Mouse (Mus musculus) hindbrain, embryonic 12.5 days (tissue): ENCODE data around the gene Ldb1. TPM values are rescaled to one million over a fixed set of nuclear protein-coding genes. Genes with fewer than 3 reads are reported as not detected.
"Not testable (repeated sequence)": the region's sequence is repeated elsewhere in the genome, so short reads cannot be mapped to it uniquely, and the experiment has no call there.

ENCODE experiments used
- ATAC-seq: fragments of 200-750 bp; cut with Nextera tagmentation; 2 replicates; pipeline ENCODE4 v1.8.0; 2017; ENCODE audit warnings: moderate TSS enrichment; ENCODE audit not compliant: low FRiP score
- H3K27ac ChIP-seq: fragments of 300-500 bp; sonication (generic); 2 replicates; pipeline ENCODE4 v1.5.1; 2016; ENCODE audit warnings: mild to moderate bottlenecking
- H3K27me3 ChIP-seq: fragments of 300-500 bp; sonication (generic); 2 replicates; pipeline ENCODE4 v1.6.1; 2016; ENCODE audit warnings: mild to moderate bottlenecking
- H3K36me3 ChIP-seq: fragments of 300-500 bp; sonication (generic); 2 replicates; pipeline ENCODE4 v1.6.1; 2016; ENCODE audit warnings: mild to moderate bottlenecking
- H3K4me1 ChIP-seq: fragments of 300-500 bp; sonication (generic); 2 replicates; pipeline ENCODE4 v1.6.1; 2016
- H3K4me2 ChIP-seq: fragments of 300-500 bp; sonication (generic); replicated peaks from 2 replicates; pipeline ENCODE4 v1.6.1; 2016; ENCODE audit warnings: mild to moderate bottlenecking
- H3K4me3 ChIP-seq: fragments of 300-500 bp; sonication (generic); 2 replicates; pipeline ENCODE4 v1.5.1; 2016; ENCODE audit warnings: mild to moderate bottlenecking
- H3K9ac ChIP-seq: fragments of 300-500 bp; sonication (generic); 2 replicates; pipeline ENCODE4 v1.6.1; 2016; ENCODE audit warnings: mild to moderate bottlenecking, moderate library complexity
- H3K9me3 ChIP-seq: fragments of 300-500 bp; sonication (generic); replicated peaks from 2 replicates; pipeline ENCODE4 v1.6.1; 2016; ENCODE audit warnings: mild to moderate bottlenecking
- WGBS: fragments of 180-500 bp; shearing (Covaris S2); methylation state at CpG from one replicate; pipeline ENCODE4 v1.1.7; 2016; 5-methylcytosine and 5-hydroxymethylcytosine counted together
- polyA plus RNA-seq: library from polyadenylated mRNA; unstranded; fragments of >200 nt; fragmentation: Nextera tagmentation; extraction: Ambion mirVana; gene quantifications from 2 replicates; pipeline ENCODE4 v1.2.1, GENCODE M21; 2016

The Ldb1 gene
- polyA plus RNA-seq, 1 experiment from 2014 or later = 138 TPM

DNA sequence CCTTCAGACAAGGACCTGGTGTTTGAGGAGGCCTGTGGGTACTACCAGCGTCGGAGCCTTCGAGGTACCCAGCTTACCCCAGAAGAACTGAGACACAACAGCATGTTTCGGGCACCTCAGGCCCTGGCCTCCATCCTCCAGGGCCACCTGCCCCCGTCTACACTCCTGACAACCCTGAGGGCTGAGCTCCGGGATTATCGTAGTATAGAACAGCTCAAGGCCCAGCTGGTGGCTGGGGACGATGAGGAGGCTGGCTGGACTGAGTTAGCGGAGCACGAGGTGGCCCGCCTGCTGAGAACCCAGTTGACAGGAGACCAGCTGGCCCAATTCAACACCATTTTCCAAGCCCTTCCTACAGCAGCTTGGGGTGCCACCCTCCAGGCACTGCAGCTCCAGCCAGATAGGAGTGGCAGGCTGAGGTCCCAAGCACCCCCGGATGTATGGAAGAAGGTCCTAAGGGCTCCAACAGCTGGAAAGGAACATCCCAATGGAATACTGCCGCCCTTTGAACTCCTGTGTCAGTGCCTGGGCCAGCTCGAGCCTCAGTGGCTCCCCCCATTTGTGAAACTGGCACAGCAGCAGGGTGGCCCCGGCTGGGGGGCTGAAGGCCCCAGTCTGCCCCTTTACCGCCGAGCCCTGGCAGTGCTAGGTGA, 40.1 kb downstream of the Ldb1 start:
- peaks cover 21% of the 10 kb centered on the region for H3K27me3 ChIP-seq
- H3K4me2 ChIP-seq = no peak overlapping the region
- no peak overlapping the region for H3K4me3 ChIP-seq
- no peak overlapping the region for H3K27ac ChIP-seq
- 65% methylated on average over 17 of the region's 17 CpGs for WGBS
- no peak for ATAC-seq
- peaks cover 19% of the 10 kb centered on the region for H3K4me1 ChIP-seq
- no peaks in the 10 kb centered on the region for H3K9me3 ChIP-seq
- H3K9ac ChIP-seq = no peak overlapping the region
- no peaks in the 10 kb centered on the region for H3K36me3 ChIP-seq

- no peak within 1 kb of the TSS for H3K27ac ChIP-seq
- peaks cover 21% of the 10 kb centered on the region for H3K27me3 ChIP-seq
- H3K4me1 ChIP-seq = peaks cover 19% of the 10 kb centered on the region
- no peaks in the 10 kb centered on the region for H3K9me3 ChIP-seq
- peak within 1 kb of the TSS; percentile 75 for H3K9ac ChIP-seq
- H3K4me2 ChIP-seq = peak within 1 kb of the TSS; percentile 99
- H3K36me3 ChIP-seq = no peaks in the 10 kb centered on the region
- H3K4me3 ChIP-seq = peak within 1 kb of the TSS; percentile 54
- 2% methylated on average over 70 of the region's 70 CpGs for WGBS
- peak; percentile 63 for ATAC-seq
These were observed 41.4 kb downstream of the Ldb1 start, which contains the start of gene Hps6 for GRCm38 (mm10) chr19:46003371-46004226. TSS of gene Hps6 (plus strand) at chr19:46003508.

DNA sequence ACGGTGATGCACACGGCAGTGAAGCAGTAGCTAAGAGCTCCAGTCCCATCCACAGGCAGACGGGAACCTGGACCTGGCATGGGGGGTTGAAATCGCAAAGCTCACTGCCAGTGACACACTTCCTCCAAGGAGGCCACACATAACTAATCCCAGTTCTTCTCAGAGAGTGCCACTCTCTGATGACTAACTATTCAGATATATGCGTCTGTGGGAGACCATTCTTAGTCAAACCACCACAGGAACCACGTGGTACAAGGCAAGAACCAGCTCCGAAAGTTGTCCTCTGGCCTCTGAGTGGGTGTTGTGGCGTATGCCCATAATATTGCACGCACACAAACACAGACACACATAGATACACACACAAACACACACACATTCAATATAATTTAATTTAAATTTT, 42.7 kb downstream of the Ldb1 start:
- Histone ChIP-seq H3K4me1 (peaks cover 23% of the 10 kb centered on the region), H3K27ac (no peak overlapping the region), H3K27me3 (peaks cover 21% of the 10 kb centered on the region), H3K9ac (no peak overlapping the region), H3K4me3 (no peak overlapping the region), H3K4me2 (no peak overlapping the region), H3K9me3 (no peaks in the 10 kb centered on the region), H3K36me3 (no peaks in the 10 kb centered on the region)
- ATAC-seq = no peak
- 85% methylated on average over 9 of the region's 9 CpGs for WGBS

GRCm38 (mm10) chr19:45999378-45999777, 45.6 kb downstream of the Ldb1 start:
- Histone ChIP-seq H3K36me3 (peaks cover 4% of the 10 kb centered on the region; the same call in 1 of the 2 replicates), H3K9me3 (peaks cover 6% of the 10 kb centered on the region; the same call in 1 of the 2 replicates), H3K4me1 (peaks cover 18% of the 10 kb centered on the region), H3K27me3 (peaks cover 18% of the 10 kb centered on the region), H3K4me3 (no peak overlapping the region), H3K9ac (no peak overlapping the region), H3K4me2 (no peak overlapping the region), H3K27ac (no peak overlapping the region)
- no peak for ATAC-seq
- WGBS = 65% methylated on average over 1 of the region's 1 CpGs

GRCm38 (mm10) chr19:45998694-45999217, 46.3 kb downstream of the Ldb1 start:
- Histone ChIP-seq H3K4me2 (peak overlapping the region; percentile 73), H3K36me3 (peaks cover 4% of the 10 kb centered on the region; the same call in 1 of the 2 replicates), H3K4me1 (peaks cover 12% of the 10 kb centered on the region), H3K27me3 (peaks cover 12% of the 10 kb centered on the region), H3K9me3 (peaks cover 11% of the 10 kb centered on the region; the same call in 1 of the 2 replicates), H3K9ac (no peak overlapping the region; the same call in 1 of the 2 replicates), H3K27ac (peak overlapping the region; percentile 96; the same call in 1 of the 2 replicates), H3K4me3 (peak overlapping the region; percentile 88)
- WGBS = 15% methylated on average over 8 of the region's 8 CpGs
- no peak; the same call in 1 of the 2 replicates for ATAC-seq

GRCm38 (mm10) chr19:45997785-45998693, 47.0 kb downstream of the Ldb1 start, which contains the start of gene Armh3:
TSS of gene Armh3 (minus strand) at chr19:45998488.
- H3K27ac ChIP-seq = peak within 1 kb of the TSS; percentile 96
- peak within 1 kb of the TSS; percentile 73 for H3K4me2 ChIP-seq
- peaks cover 6% of the 10 kb centered on the region for H3K27me3 ChIP-seq
- WGBS = 2% methylated on average over 67 of the region's 76 CpGs
- ATAC-seq = peak; percentile 94
- H3K4me3 ChIP-seq = peak within 1 kb of the TSS; percentile 88
- H3K4me1 ChIP-seq = peaks cover 5% of the 10 kb centered on the region
- H3K9me3 ChIP-seq = peaks cover 11% of the 10 kb centered on the region; the same call in 1 of the 2 replicates
- peak within 1 kb of the TSS; percentile 80 for H3K9ac ChIP-seq
- peaks cover 4% of the 10 kb centered on the region; the same call in 1 of the 2 replicates for H3K36me3 ChIP-seq

DNA sequence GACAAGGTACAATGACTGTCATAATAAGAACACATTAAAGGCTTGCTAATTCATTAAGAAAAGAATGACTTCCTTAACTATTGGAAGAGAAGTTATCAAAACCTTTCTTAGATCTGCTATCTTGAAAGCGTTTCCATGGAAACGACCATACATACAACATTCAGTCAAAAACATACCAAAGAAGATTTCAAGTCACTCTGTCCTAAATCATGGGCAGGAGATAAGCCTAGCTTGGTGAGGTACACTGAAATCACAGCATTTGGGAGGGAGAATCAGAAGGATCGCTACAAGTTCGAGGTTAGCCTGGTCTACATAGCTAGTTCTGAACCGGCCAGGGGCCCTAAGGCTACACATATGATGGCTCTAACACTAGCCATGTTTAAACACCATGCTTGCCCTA, 47.6 kb downstream of the Ldb1 start:
- H3K27me3 ChIP-seq = peaks cover 4% of the 10 kb centered on the region; the same call in 1 of the 2 replicates
- peak overlapping the region; percentile 80; the same call in 1 of the 2 replicates for H3K9ac ChIP-seq
- peak overlapping the region; percentile 96; the same call in 1 of the 2 replicates for H3K27ac ChIP-seq
- H3K9me3 ChIP-seq = peaks cover 11% of the 10 kb centered on the region; the same call in 1 of the 2 replicates
- no peak for ATAC-seq
- H3K36me3 ChIP-seq = peaks cover 4% of the 10 kb centered on the region; the same call in 1 of the 2 replicates
- WGBS = 70% methylated on average over 5 of the region's 5 CpGs
- H3K4me1 ChIP-seq = peaks cover 3% of the 10 kb centered on the region; the same call in 1 of the 2 replicates
- H3K4me3 ChIP-seq = peak overlapping the region; percentile 88
- H3K4me2 ChIP-seq = peak overlapping the region; percentile 73

- H3K9me3 ChIP-seq = peaks cover 11% of the 10 kb centered on the region; the same call in 1 of the 2 replicates
- no peak overlapping the region for H3K9ac ChIP-seq
- H3K36me3 ChIP-seq = peaks cover 4% of the 10 kb centered on the region; the same call in 1 of the 2 replicates
- no peak overlapping the region for H3K4me3 ChIP-seq
- H3K4me1 ChIP-seq = peaks cover 3% of the 10 kb centered on the region; the same call in 1 of the 2 replicates
- no peak overlapping the region for H3K27ac ChIP-seq
- no peak overlapping the region for H3K4me2 ChIP-seq
- 96% methylated on average over 13 of the region's 13 CpGs for WGBS
- no peak for ATAC-seq
- no peaks in the 10 kb centered on the region for H3K27me3 ChIP-seq
These were observed 50.9 kb downstream of the Ldb1 start for GRCm38 (mm10) chr19:45993981-45994737.

- ATAC-seq, H3K9ac ChIP-seq, H3K27me3 ChIP-seq, H3K4me3 ChIP-seq, H3K36me3 ChIP-seq, H3K4me2 ChIP-seq, H3K4me1 ChIP-seq, H3K27ac ChIP-seq: not testable (repeated sequence)
- 87% methylated on average over 6 of the region's 6 CpGs for WGBS
- peaks cover 11% of the 10 kb centered on the region; the same call in 1 of the 2 replicates for H3K9me3 ChIP-seq
These were observed 51.6 kb downstream of the Ldb1 start for GRCm38 (mm10) chr19:45993441-45993840.

DNA sequence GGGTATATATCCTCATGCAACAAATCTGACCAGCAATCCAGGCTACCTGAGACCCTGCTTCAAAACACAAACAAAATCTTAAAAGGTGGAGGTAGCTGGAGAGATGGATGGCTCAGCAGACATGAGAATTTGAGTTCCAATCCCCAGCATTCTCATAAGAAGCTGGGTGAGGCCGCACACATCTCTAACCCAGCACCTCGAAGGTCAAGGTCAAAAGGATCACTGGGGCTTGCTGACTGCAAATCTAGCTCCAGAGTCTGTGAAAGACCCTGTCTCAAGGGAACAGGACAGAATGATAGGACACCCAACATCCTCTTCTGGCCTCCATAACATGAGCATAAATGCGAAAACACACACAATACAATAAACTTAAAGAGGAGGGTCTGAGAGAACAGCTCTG, 53.8 kb downstream of the Ldb1 start:
- H3K9ac ChIP-seq = no peak overlapping the region
- WGBS = 95% methylated on average over 3 of the region's 3 CpGs
- no peaks in the 10 kb centered on the region for H3K27me3 ChIP-seq
- no peak for ATAC-seq
- H3K4me1 ChIP-seq = no peaks in the 10 kb centered on the region
- no peak overlapping the region for H3K4me3 ChIP-seq
- H3K4me2 ChIP-seq = no peak overlapping the region
- no peak overlapping the region for H3K27ac ChIP-seq
- H3K9me3 ChIP-seq = peaks cover 11% of the 10 kb centered on the region; the same call in 1 of the 2 replicates
- peaks cover 4% of the 10 kb centered on the region; the same call in 1 of the 2 replicates for H3K36me3 ChIP-seq
